Mouse (Mus musculus) MEL (cell line): ENCODE data around the gene 1700129C05Rik. TPM values are rescaled to one million over a fixed set of nuclear protein-coding genes. Genes with fewer than 3 reads are reported as not detected.

ENCODE experiments used
- DNase-seq: peaks from one replicate; pipeline ENCODE4 v3.0.0; 2011; ENCODE audit warnings: low read depth, low spot score
- H3K27ac ChIP-seq: 2 replicates; pipeline ENCODE4 v1.5.1; 2012; ENCODE audit warnings: low read depth, mild to moderate bottlenecking, control low read depth, low read length, moderate library complexity; ENCODE audit not compliant: control insufficient read depth
- H3K27me3 ChIP-seq, 2 experiments: fragments of 150-350 bp in 1 of 2; sonication (generic) in 1 of 2; 2 replicates each; pipeline ENCODE4 v1.6.1; 2012; ENCODE audit warnings: low read length in 2 of 2, mild to moderate bottlenecking in 2 of 2, improper control_type of control experiment in 1 of 2, moderate library complexity in 1 of 2; ENCODE audit not compliant: insufficient read depth in 2 of 2, control insufficient read depth in 1 of 2
- H3K36me3 ChIP-seq, 2 experiments: 2 replicates each; pipeline ENCODE4 v1.6.1; 2012 to 2014; ENCODE audit warnings: low read length in 2 of 2, improper control_type of control experiment in 1 of 2, inconsistent platforms in 1 of 2, mild to moderate bottlenecking in 1 of 2; ENCODE audit not compliant: insufficient read depth in 2 of 2, control insufficient read depth in 1 of 2
- H3K4me1 ChIP-seq, 2 experiments: fragments of 150-350 bp in 1 of 2; sonication (generic) in 1 of 2; 2 replicates each; pipeline ENCODE4 v1.6.1; 2012; ENCODE audit warnings: low read length in 2 of 2, improper control_type of control experiment in 1 of 2, mild to moderate bottlenecking in 1 of 2; ENCODE audit not compliant: insufficient read depth in 2 of 2, control insufficient read depth in 1 of 2
- H3K4me3 ChIP-seq, 2 experiments: fragments of 150-350 bp in 1 of 2; sonication (generic) in 1 of 2; 2 replicates each; pipeline ENCODE4 v1.5.1; 2012; ENCODE audit warnings: low read depth in 2 of 2, low read length in 2 of 2, mild to moderate bottlenecking in 2 of 2, moderate library complexity in 2 of 2, control low read depth in 1 of 2, improper control_type of control experiment in 1 of 2; ENCODE audit not compliant: control insufficient read depth in 1 of 2, insufficient read depth in 1 of 2
- H3K79me2 ChIP-seq: 2 replicates; pipeline ENCODE4 v1.6.1; 2012; ENCODE audit warnings: mild to moderate bottlenecking, low read length, moderate library complexity; ENCODE audit not compliant: control insufficient read depth, poor library complexity, insufficient read depth
- H3K9ac ChIP-seq: 2 replicates; pipeline ENCODE4 v1.6.1; 2012; ENCODE audit warnings: low read depth, mild to moderate bottlenecking, control low read depth, low read length, moderate library complexity; ENCODE audit not compliant: control insufficient read depth, poor library complexity, severe bottlenecking
- H3K9me3 ChIP-seq: fragments of 150-350 bp; sonication (generic); replicated peaks from 2 replicates; pipeline ENCODE4 v1.6.1; 2012; ENCODE audit warnings: mild to moderate bottlenecking, low read length, improper control_type of control experiment, moderate library complexity; ENCODE audit not compliant: insufficient read depth
- CHD2 ChIP-seq: IDR thresholded peaks from 2 replicates; pipeline ENCODE4 v1.6.1; 2011; ENCODE audit warnings: low read length, improper control_type of control experiment
- E2F4 ChIP-seq: IDR thresholded peaks from 2 replicates; pipeline ENCODE4 v1.6.1; 2011; ENCODE audit warnings: low read depth, low read length, improper control_type of control experiment, borderline replicate concordance
- EP300 ChIP-seq, 2 experiments: IDR thresholded peaks; 2 replicates each; pipeline ENCODE4 v1.6.1; 2011; ENCODE audit warnings: improper control_type of control experiment in 2 of 2, low read length in 2 of 2, low read depth in 1 of 2, mild to moderate bottlenecking in 1 of 2
- ETS1 ChIP-seq: IDR thresholded peaks from 2 replicates; pipeline ENCODE4 v1.6.1; 2012; ENCODE audit warnings: low read depth, mild to moderate bottlenecking, inconsistent platforms, low read length, improper control_type of control experiment, moderate library complexity
- GABPA ChIP-seq: IDR thresholded peaks from 2 replicates; pipeline ENCODE4 v1.6.1; 2012; ENCODE audit warnings: low read depth, mild to moderate bottlenecking, inconsistent platforms, low read length, improper control_type of control experiment, moderate library complexity
- GATA1 ChIP-seq: IDR thresholded peaks from 2 replicates; pipeline ENCODE4 v1.6.1; 2011; ENCODE audit warnings: low read depth, low read length, improper control_type of control experiment
- HCFC1 ChIP-seq: IDR thresholded peaks from 2 replicates; pipeline ENCODE4 v1.6.1; 2012; ENCODE audit warnings: low read depth, mild to moderate bottlenecking, inconsistent platforms, low read length, improper control_type of control experiment, moderate library complexity
- JUND ChIP-seq: IDR thresholded peaks from 2 replicates; pipeline ENCODE4 v1.6.1; 2011; ENCODE audit warnings: low read depth, mild to moderate bottlenecking, improper control_type of control experiment, low read length
- KAT2A ChIP-seq: conservative IDR thresholded peaks from 2 replicates; pipeline ENCODE4 v1.6.1; 2012; ENCODE audit warnings: low read depth, low read length, improper control_type of control experiment, inconsistent platforms
- MAZ ChIP-seq: IDR thresholded peaks from 2 replicates; pipeline ENCODE4 v1.6.1; 2012; ENCODE audit warnings: low read depth, mild to moderate bottlenecking, inconsistent platforms, low read length, improper control_type of control experiment
- MXI1 ChIP-seq: IDR thresholded peaks from 2 replicates; pipeline ENCODE4 v1.6.1; 2011; ENCODE audit warnings: mild to moderate bottlenecking, low read depth, low read length, improper control_type of control experiment
- MYC ChIP-seq: IDR thresholded peaks from 2 replicates; pipeline ENCODE4 v1.6.1; 2011; ENCODE audit warnings: low read depth, mild to moderate bottlenecking, low read length, improper control_type of control experiment, moderate library complexity
- NELFE ChIP-seq: IDR thresholded peaks from 2 replicates; pipeline ENCODE4 v1.6.1; 2011; ENCODE audit warnings: low read depth, low read length, improper control_type of control experiment
- POLR2A ChIP-seq, 2 experiments: IDR thresholded peaks; 2 replicates each; pipeline ENCODE4 v1.6.1; 2011 to 2012; ENCODE audit warnings: low read length in 2 of 2, mild to moderate bottlenecking in 2 of 2, control low read depth in 1 of 2, improper control_type of control experiment in 1 of 2, low read depth in 1 of 2, moderate library complexity in 1 of 2; ENCODE audit not compliant: control insufficient read depth in 1 of 2, insufficient read depth in 1 of 2, poor library complexity in 1 of 2
- POLR2AphosphoS2 ChIP-seq: IDR thresholded peaks from 2 replicates; pipeline ENCODE4 v1.6.1; 2011; ENCODE audit warnings: low read length, improper control_type of control experiment
- RAD21 ChIP-seq: IDR thresholded peaks from 2 replicates; pipeline ENCODE4 v1.6.1; 2011; ENCODE audit warnings: mild to moderate bottlenecking, low read depth, low read length, improper control_type of control experiment
- SIN3A ChIP-seq: IDR thresholded peaks from 2 replicates; pipeline ENCODE4 v1.6.1; 2012; ENCODE audit warnings: low read length, improper control_type of control experiment, inconsistent platforms
- TAL1 ChIP-seq: IDR thresholded peaks from 2 replicates; pipeline ENCODE4 v1.6.1; 2012; ENCODE audit warnings: mild to moderate bottlenecking, inconsistent platforms, low read length, moderate library complexity, mixed read lengths
- TCF12 ChIP-seq: IDR thresholded peaks from 2 replicates; pipeline ENCODE4 v1.6.1; 2014; ENCODE audit warnings: low read depth, mild to moderate bottlenecking, inconsistent platforms, low read length, improper control_type of control experiment, moderate library complexity
- UBTF ChIP-seq: IDR thresholded peaks from 2 replicates; pipeline ENCODE4 v1.6.1; 2012; ENCODE audit warnings: low read depth, mild to moderate bottlenecking, inconsistent platforms, low read length, improper control_type of control experiment, moderate library complexity, borderline replicate concordance; ENCODE audit not compliant: insufficient read depth
- ZC3H11A ChIP-seq: IDR thresholded peaks from 2 replicates; pipeline ENCODE4 v1.6.1; 2012; ENCODE audit warnings: low read depth, mild to moderate bottlenecking, inconsistent platforms, low read length, improper control_type of control experiment
- ZKSCAN1 ChIP-seq: IDR thresholded peaks from 2 replicates; pipeline ENCODE4 v1.6.1; 2012; ENCODE audit warnings: low read depth, mild to moderate bottlenecking, inconsistent platforms, low read length, improper control_type of control experiment, moderate library complexity
- ZNF384 ChIP-seq: IDR thresholded peaks from 2 replicates; pipeline ENCODE4 v1.6.1; 2012; ENCODE audit warnings: low read depth, mild to moderate bottlenecking, inconsistent platforms, low read length, improper control_type of control experiment
- polyA plus RNA-seq, 2 experiments: library from polyadenylated mRNA; stranded (reverse) in 1 of 2; unstranded in 1 of 2; fragments of >175 nt in 1 of 2; fragments of >200 nt in 1 of 2; gene quantifications; 2 replicates each; pipeline versions ENCODE4 v1.2.1 to v1.2.4; 2012; ENCODE audit warnings: low replicate concordance in 2 of 2, low read depth in 1 of 2; ENCODE audit not compliant: insufficient read length in 2 of 2, insufficient read depth in 1 of 2, missing spikeins in 1 of 2
- total RNA-seq: library from RNA; depleted of rRNA; stranded (reverse); fragments of 300-350 nt; gene quantifications from 2 replicates; pipeline ENCODE4 v1.2.3, GENCODE M21; 2012

Gene 1700129C05Rik
- total and polyA plus RNA-seq, 3 experiments = not detected

DNA sequence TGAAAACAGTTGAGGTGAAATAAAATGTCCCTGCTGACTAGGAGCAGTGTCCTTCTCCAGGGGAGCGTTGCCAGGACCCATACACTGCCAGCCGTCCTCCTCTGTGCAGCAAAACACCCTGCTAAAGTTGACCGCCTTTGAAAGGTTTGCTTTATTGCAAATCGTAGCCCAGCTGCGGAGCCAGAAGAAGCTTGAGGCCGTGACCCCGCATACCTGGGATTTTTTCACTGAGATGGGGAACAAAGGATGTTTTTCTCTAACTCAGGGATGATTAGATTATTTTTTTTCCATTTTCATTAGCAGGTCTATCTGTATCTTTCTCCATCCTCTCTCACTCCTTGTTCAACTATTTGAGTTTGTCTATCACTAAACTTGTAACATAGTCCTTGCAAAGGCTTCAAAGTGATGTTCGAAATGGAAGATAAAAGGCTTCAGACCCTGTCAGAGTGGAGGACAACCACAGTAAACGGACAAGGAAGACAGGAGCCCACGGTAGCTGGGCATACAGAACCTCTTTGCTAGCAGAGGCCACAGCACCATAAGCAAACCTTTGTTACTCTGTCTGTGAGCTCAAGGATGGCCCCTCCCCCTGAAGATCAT, 38.6 kb downstream of the 1700129C05Rik start:
- no peaks in the 10 kb centered on the region for H3K36me3 ChIP-seq
- H3K79me2 ChIP-seq = no peaks in the 10 kb centered on the region
- H3K27ac ChIP-seq = no peak overlapping the region
- no peaks in the 10 kb centered on the region for H3K27me3 ChIP-seq
- H3K4me1 ChIP-seq = no peaks in the 10 kb centered on the region
- no peak overlapping the region for H3K9ac ChIP-seq
- H3K9me3 ChIP-seq = no peaks in the 10 kb centered on the region
- H3K4me3 ChIP-seq = no peak overlapping the region
- no peak for DNase-seq
- TF ChIP-seq GATA1 = no peak
- no peak for TF ChIP-seq HCFC1
- no peak for TF ChIP-seq ZKSCAN1
- no peak for TF ChIP-seq KAT2A
- no peak for TF ChIP-seq ZC3H11A
- TF ChIP-seq CHD2 = no peak
- TF ChIP-seq GABPA = no peak
- no peak for TF ChIP-seq ZNF384
- no peak for TF ChIP-seq MXI1
- no peak for TF ChIP-seq RAD21
- TF ChIP-seq JUND = no peak

DNA sequence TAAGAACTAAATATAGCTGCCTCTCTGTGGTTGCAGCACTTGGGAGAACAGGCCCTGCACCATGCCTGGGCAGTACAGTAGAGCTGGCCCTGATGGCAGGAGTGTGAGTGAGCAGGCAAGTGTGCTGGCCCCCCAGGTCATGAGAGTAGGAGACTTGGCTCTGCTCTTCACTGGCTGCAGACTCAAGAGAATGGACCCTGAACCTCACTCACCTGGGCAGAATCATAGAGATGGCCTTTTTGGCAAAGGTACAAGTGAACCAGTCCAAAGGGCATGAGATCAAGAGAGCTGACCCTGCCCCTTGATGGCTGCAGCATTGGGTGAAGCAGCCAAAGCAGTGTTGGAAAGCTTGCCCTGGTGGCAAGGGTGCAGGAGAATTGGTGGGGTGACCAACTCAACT, 49.1 kb downstream of the 1700129C05Rik start:
- H3K27me3 ChIP-seq = no peaks in the 10 kb centered on the region
- no peaks in the 10 kb centered on the region for H3K36me3 ChIP-seq
- TF ChIP-seq EP300 (IDR thresholded peaks at IDR 0.05; ENCODE audit: low read depth in 1 of 2, low read length in 2 of 2) (no peak), MAZ (no peak), UBTF (no peak), NELFE (no peak), POLR2A (IDR thresholded peaks at IDR 0.05; ENCODE audit: control insufficient read depth in 1 of 2, insufficient read depth in 1 of 2, low read depth in 1 of 2, low read length in 2 of 2, poor library complexity in 1 of 2) (no peak), RAD21 (no peak), ETS1 (no peak), POLR2AphosphoS2 (no peak), GATA1 (no peak), ZNF384 (no peak), TCF12 (no peak), MYC (no peak), SIN3A (no peak), GABPA (no peak), E2F4 (no peak), JUND (no peak), TAL1 (no peak), CHD2 (no peak)
- no peak overlapping the region for H3K9ac ChIP-seq
- H3K9me3 ChIP-seq = no peaks in the 10 kb centered on the region
- no peaks in the 10 kb centered on the region for H3K4me1 ChIP-seq
- no peak overlapping the region for H3K4me3 ChIP-seq
- H3K27ac ChIP-seq = no peak overlapping the region
- H3K79me2 ChIP-seq = no peaks in the 10 kb centered on the region
- DNase-seq = no peak
